Mouse (Mus musculus) embryonic facial prominence, embryonic 11.5 days (tissue): ENCODE results near the gene Rnf138rt1. TPM values are rescaled to one million over a fixed set of nuclear protein-coding genes. Genes with fewer than 3 reads are reported as not detected.
A peak's percentile ranks its signal among the peaks of the same experiment; 100 is the strongest.

Experiments
- ATAC-seq: fragments of 200-750 bp; cut with Nextera tagmentation; replicated peaks from 2 replicates; pipeline ENCODE4 v1.8.0; 2017; ENCODE audit warnings: low read depth; ENCODE audit not compliant: insufficient number of reproducible peaks, low FRiP score, low TSS enrichment
- DNase-seq: peaks from one replicate; pipeline ENCODE4 v3.0.0-alpha.2; 2015; ENCODE audit warnings: low spot score
- H3K27ac ChIP-seq: fragments of 300-500 bp; sonication (generic); replicated peaks from 2 replicates; pipeline ENCODE4 v1.5.1; 2014; ENCODE audit warnings: mild to moderate bottlenecking, low read depth, low read length, control low read depth
- H3K27me3 ChIP-seq: fragments of 300-500 bp; sonication (generic); 2 replicates; pipeline ENCODE4 v1.6.1; 2014; ENCODE audit warnings: mild to moderate bottlenecking, low read length, moderate library complexity, mixed read lengths; ENCODE audit not compliant: control insufficient read depth, insufficient read depth
- H3K36me3 ChIP-seq: fragments of 300-500 bp; sonication (generic); replicated peaks from 2 replicates; pipeline ENCODE4 v1.6.1; 2014; ENCODE audit warnings: low read depth, mild to moderate bottlenecking, low read length, moderate library complexity, mixed read lengths; ENCODE audit not compliant: control insufficient read depth, insufficient read depth
- H3K4me1 ChIP-seq: fragments of 300-500 bp; sonication (generic); 2 replicates; pipeline ENCODE4 v1.6.1; 2014; ENCODE audit warnings: low read length, mixed read lengths; ENCODE audit not compliant: control insufficient read depth, insufficient read depth
- H3K4me2 ChIP-seq: fragments of 300-500 bp; sonication (generic); 2 replicates; pipeline ENCODE4 v1.6.1; 2014; ENCODE audit warnings: low read depth, mild to moderate bottlenecking, control low read depth, low read length, moderate library complexity
- H3K4me3 ChIP-seq: fragments of 300-500 bp; sonication (generic); 2 replicates; pipeline ENCODE4 v1.5.1; 2014; ENCODE audit warnings: low read depth, low read length, control low read depth
- H3K9ac ChIP-seq: fragments of 300-500 bp; sonication (generic); replicated peaks from 2 replicates; pipeline ENCODE4 v1.6.1; 2014; ENCODE audit warnings: mild to moderate bottlenecking, control low read depth, low read length
- H3K9me3 ChIP-seq: fragments of 300-500 bp; sonication (generic); replicated peaks from 2 replicates; pipeline ENCODE4 v1.6.1; 2016; ENCODE audit warnings: mild to moderate bottlenecking, low read length, inconsistent platforms, mixed read lengths; ENCODE audit not compliant: control insufficient read depth
- whole genome bisulfite sequencing: fragments of 180-500 bp; shearing (Covaris S2); extraction: QIAGEN DNeasy Blood & Tissue Kit; methylation state at CpG from one replicate; pipeline ENCODE4 v1.1.7; 2014; 5-methylcytosine and 5-hydroxymethylcytosine counted together
- polyA plus RNA-seq: library from polyadenylated mRNA; unstranded; fragments of >200 nt; fragmentation: Nextera tagmentation; extraction: Ambion mirVana; gene quantifications from 2 replicates; pipeline ENCODE4 v1.2.1, GENCODE M21; 2014

The Rnf138rt1 gene
- polyA plus RNA-seq, 1 experiment from 2014 or later: 0.35 TPM

DNA sequence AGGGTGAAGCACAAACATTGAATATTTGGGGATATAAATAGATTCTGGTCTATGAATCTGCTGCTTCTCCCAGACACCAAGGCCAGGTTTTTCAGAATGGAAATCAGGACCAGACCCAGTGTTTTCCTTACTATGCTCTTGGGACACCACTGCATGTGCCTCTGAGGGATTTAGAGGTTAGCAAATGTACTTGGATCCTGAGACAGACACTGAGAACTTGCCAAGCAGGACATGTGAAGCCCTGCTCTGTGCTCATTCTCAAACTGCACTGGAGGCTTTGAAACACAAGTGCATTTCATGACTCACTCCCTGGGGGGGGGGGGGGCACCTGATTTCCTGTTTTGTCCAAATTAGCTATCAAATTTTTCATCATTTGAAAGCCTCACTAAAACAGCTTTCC lies 37.5 kb downstream of the Rnf138rt1 start:
- no peaks in the 10 kb centered on the region for H3K4me1 ChIP-seq
- H3K27me3 ChIP-seq: no peaks in the 10 kb centered on the region
- no peak overlapping the region for H3K4me2 ChIP-seq
- H3K36me3 ChIP-seq: no peaks in the 10 kb centered on the region
- no peak overlapping the region for H3K4me3 ChIP-seq
- ATAC-seq: no peak
- no peak overlapping the region for H3K9ac ChIP-seq
- peak; percentile 6 for DNase-seq
- H3K27ac ChIP-seq: no peak overlapping the region
- H3K9me3 ChIP-seq: no peaks in the 10 kb centered on the region

DNA sequence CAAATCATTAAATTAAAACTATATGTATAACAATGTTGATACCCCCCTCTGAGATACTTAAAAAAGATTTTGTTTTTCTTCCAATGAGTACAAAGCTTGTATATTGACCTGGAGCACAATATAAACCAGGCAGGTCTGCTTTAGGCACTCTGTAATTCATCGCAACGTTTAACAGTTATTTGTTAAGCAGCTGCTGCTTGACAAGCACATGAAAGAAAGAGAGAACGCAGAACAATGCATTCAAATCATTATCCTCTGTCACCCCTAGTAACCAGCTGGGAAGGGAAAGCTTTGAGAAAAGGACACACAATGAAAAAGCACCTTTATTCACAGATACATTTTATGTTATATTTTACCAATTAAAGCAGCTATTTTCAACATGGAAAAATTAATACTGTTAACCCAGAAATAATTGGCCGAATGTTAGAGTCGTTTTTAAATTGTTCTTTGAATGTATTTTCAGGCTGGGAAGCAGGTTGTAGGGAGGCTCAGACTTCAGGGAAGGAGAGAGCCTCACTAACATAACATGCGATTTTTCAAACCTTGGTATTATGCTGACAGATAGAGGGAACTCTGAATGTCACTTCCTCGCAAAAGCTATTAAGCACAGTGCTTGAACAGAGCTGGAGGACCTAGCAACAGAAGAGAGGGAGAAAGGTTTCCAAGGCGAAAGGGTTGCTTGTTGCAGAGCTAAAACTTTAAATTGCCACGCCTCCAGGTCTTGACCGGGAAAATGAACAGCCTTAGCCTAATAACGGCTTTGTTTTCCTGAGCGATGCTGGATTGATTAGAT lies 38.1 kb downstream of the Rnf138rt1 start:
- DNase-seq (peak; percentile 24), ATAC-seq (no peak)
- H3K4me1 ChIP-seq: no peaks in the 10 kb centered on the region
- H3K4me2 ChIP-seq: no peak overlapping the region
- WGBS: 48% methylated on average over 12 of the region's 12 CpGs
- H3K9me3 ChIP-seq: no peaks in the 10 kb centered on the region
- H3K27me3 ChIP-seq: no peaks in the 10 kb centered on the region
- H3K36me3 ChIP-seq: no peaks in the 10 kb centered on the region
- no peak overlapping the region for H3K9ac ChIP-seq
- no peak overlapping the region for H3K27ac ChIP-seq
- no peak overlapping the region for H3K4me3 ChIP-seq

DNA sequence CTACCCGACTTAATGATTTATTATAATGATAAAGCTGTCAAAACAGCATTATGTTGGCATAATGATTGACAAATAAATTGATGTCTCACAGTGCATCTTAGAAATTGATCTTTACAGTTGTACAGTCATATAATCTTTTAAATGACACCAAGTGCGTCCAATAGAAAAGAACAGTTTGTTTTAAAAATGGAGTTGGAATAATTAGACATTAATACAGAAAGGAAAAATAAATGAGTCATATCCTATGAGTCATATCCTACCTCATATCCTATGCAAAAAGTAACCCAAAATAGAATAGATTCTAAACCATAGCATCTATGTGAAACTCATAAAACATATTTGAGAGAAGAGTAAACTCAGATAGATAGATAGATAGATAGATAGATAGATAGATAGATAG lies 40.5 kb downstream of the Rnf138rt1 start:
- WGBS: 71% methylated on average over 2 of the region's 2 CpGs
- DNase-seq: no peak
- no peak for ATAC-seq
- Histone ChIP-seq H3K9ac (no peak overlapping the region), H3K4me1 (no peaks in the 10 kb centered on the region), H3K27me3 (no peaks in the 10 kb centered on the region), H3K9me3 (no peaks in the 10 kb centered on the region), H3K4me3 (no peak overlapping the region), H3K36me3 (no peaks in the 10 kb centered on the region), H3K27ac (no peak overlapping the region), H3K4me2 (no peak overlapping the region)

Other genes with a start within 250 kb of the Rnf138rt1 start
- gene Grpr, start 211.7 kb downstream of the Rnf138rt1 start, polyA plus RNA-seq: 0.14 and 0.18 TPM in 2 replicates
- gene Ap1s2, start 147.7 kb upstream of the Rnf138rt1 start, polyA plus RNA-seq: 28.9 and 32.1 TPM in 2 replicates
- 59.5 and 67.6 TPM in 2 replicates for gene Zrsr2, start 197.3 kb upstream of the Rnf138rt1 start, polyA plus RNA-seq